In the genomic region with DNA sequence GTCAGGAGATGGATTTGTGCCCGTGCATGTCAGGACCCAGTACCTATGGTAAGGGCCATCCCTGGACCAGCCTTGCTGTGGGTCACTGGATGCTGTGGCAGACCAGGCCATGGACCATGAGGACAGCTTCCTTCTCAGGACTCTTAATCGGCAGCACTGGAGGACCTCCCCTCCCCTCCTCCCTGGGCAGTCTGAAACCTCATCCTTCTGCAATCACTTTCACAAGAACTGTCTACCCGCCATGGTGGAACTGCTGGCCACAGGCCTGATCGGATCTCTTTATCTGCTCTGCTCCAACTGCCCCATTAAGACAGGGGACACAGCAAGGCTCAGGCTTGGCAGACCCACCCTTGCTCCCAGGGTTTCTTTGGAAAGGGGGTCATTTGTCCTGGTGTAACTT, we compare ENCODE assay signal across 37 mouse cellular contexts. TPM values are rescaled to one million over a fixed set of nuclear protein-coding genes. Genes with fewer than 3 reads are reported as not detected.
"Had no signal": no experiment of that assay in that cellular context is flagged by ENCODE, and none has a peak within 500 bp of the region (broad histone marks: within the 10 kb centered on the region; RNA-seq: fewer than 3 reads in every experiment).

No protein-coding gene starts in this region.

- H3K36me3 ChIP-seq: heart, embryonic 13.5 days; heart, embryonic 15.5 days; hindbrain, embryonic 13.5 days; hindbrain, embryonic 15.5 days; limb, embryonic 10.5 days; limb, embryonic 12.5 days; liver, embryonic 13.5 days had no signal

- H3K4me2 ChIP-seq: heart, embryonic 11.5 days; heart, embryonic 13.5 days; heart, embryonic 15.5 days; hindbrain, embryonic 13.5 days; hindbrain, embryonic 15.5 days; limb, embryonic 12.5 days; liver, embryonic 11.5 days; liver, embryonic 13.5 days had no signal

- H3K4me3 ChIP-seq: heart, embryonic 13.5 days; heart, embryonic 15.5 days; hindbrain, embryonic 13.5 days; hindbrain, embryonic 15.5 days; layer of hippocampus, adult 2 months; left cerebral cortex, adult 2 months; limb, embryonic 10.5 days; limb, embryonic 12.5 days; liver, embryonic 13.5 days had no signal

- H3K4me1 ChIP-seq: heart, embryonic 13.5 days; heart, embryonic 15.5 days; hindbrain, embryonic 13.5 days; hindbrain, embryonic 15.5 days; limb, embryonic 10.5 days; liver, embryonic 13.5 days had no signal

- H3K27me3 ChIP-seq: hindbrain, embryonic 15.5 days; limb, embryonic 12.5 days had no signal

- H3K9ac ChIP-seq: heart, embryonic 13.5 days; heart, embryonic 15.5 days; hindbrain, embryonic 13.5 days; hindbrain, embryonic 15.5 days; limb, embryonic 12.5 days; liver, embryonic 13.5 days had no signal

- ATAC-seq: hindbrain, postnatal 0 days; intestine, embryonic 16.5 days had no signal

- H3K27ac ChIP-seq: heart, embryonic 13.5 days; heart, embryonic 15.5 days; hindbrain, embryonic 13.5 days; hindbrain, embryonic 15.5 days; hindbrain, postnatal 0 days; layer of hippocampus, adult 2 months; left cerebral cortex, adult 2 months; limb, embryonic 10.5 days; limb, embryonic 12.5 days; liver, embryonic 13.5 days had no signal

- H3K9me3 ChIP-seq: heart, embryonic 13.5 days; heart, embryonic 15.5 days; hindbrain, embryonic 13.5 days; hindbrain, embryonic 15.5 days; limb, embryonic 10.5 days; limb, embryonic 12.5 days; liver, embryonic 13.5 days had no signal

- DNase-seq: gastrocnemius, postnatal 14 days; gastrocnemius, postnatal 36 days; heart, adult 18-20 months; heart, postnatal 14 days; heart, postnatal 36 days; kidney, adult 11 months; kidney, adult 8-10 months; kidney, postnatal 10 days; kidney, postnatal 4 days; liver; liver, embryonic 13.5 days had no signal

RNA-seq across cellular contexts. Expression of gene Epx, which starts 6.4 kb away (rescaled TPM):
- total RNA-seq: gastrocnemius, adult 18-20 months; gastrocnemius, adult 8-10 months; gastrocnemius, postnatal 14 days; gastrocnemius, postnatal 36 days; heart, adult 18-20 months; heart, postnatal 14 days; heart, postnatal 36 days; layer of hippocampus, adult 2 months had no signal
- polyA plus RNA-seq: heart, embryonic 11.5 days; hindbrain, embryonic 11.5 days; hindbrain, embryonic 13.5 days; limb, embryonic 10.5 days had no signal

RNA-seq across cellular contexts. Expression of gene Olfr462, which starts 10.4 kb away (rescaled TPM):
- total RNA-seq: gastrocnemius, adult 18-20 months; gastrocnemius, adult 8-10 months; gastrocnemius, postnatal 14 days; gastrocnemius, postnatal 36 days; heart, adult 18-20 months; heart, postnatal 14 days; heart, postnatal 36 days; hematopoietic stem cell, adult 5-6 weeks; hindbrain, postnatal 0 days; layer of hippocampus, adult 2 months; layer of hippocampus, postnatal 10 days; layer of hippocampus, postnatal 25 days; left cerebral cortex, adult 2 months; left cerebral cortex, postnatal 14 days; left cerebral cortex, postnatal 36 days had no signal
- polyA plus RNA-seq: gonadal fat pad, adult 2 months; heart, embryonic 11.5 days; heart, embryonic 13.5 days; heart, embryonic 15.5 days; heart, postnatal 0 days; hindbrain, embryonic 11.5 days; hindbrain, embryonic 13.5 days; hindbrain, embryonic 15.5 days; hindbrain, postnatal 0 days; intestine, embryonic 14.5 days; intestine, embryonic 16.5 days; kidney, embryonic 14.5 days; kidney, embryonic 16.5 days; limb, embryonic 10.5 days; limb, embryonic 12.5 days; limb, embryonic 14.5 days; liver, embryonic 11.5 days; liver, embryonic 13.5 days had no signal

RNA-seq across cellular contexts. Expression of gene Olfr463, which starts 15.5 kb away (rescaled TPM):
- total RNA-seq: gastrocnemius, adult 18-20 months; gastrocnemius, adult 8-10 months; gastrocnemius, postnatal 14 days; gastrocnemius, postnatal 36 days; heart, adult 18-20 months; heart, postnatal 14 days; heart, postnatal 36 days; hematopoietic stem cell, adult 5-6 weeks; hindbrain, postnatal 0 days; layer of hippocampus, adult 2 months; layer of hippocampus, postnatal 10 days; layer of hippocampus, postnatal 25 days; left cerebral cortex, adult 2 months; left cerebral cortex, postnatal 14 days; left cerebral cortex, postnatal 36 days had no signal
- polyA plus RNA-seq: gonadal fat pad, adult 2 months; heart, embryonic 11.5 days; heart, embryonic 13.5 days; heart, embryonic 15.5 days; heart, postnatal 0 days; hindbrain, embryonic 11.5 days; hindbrain, embryonic 13.5 days; hindbrain, embryonic 15.5 days; hindbrain, postnatal 0 days; intestine, embryonic 14.5 days; intestine, embryonic 16.5 days; kidney, embryonic 14.5 days; kidney, embryonic 16.5 days; limb, embryonic 10.5 days; limb, embryonic 12.5 days; limb, embryonic 14.5 days; liver, embryonic 11.5 days; liver, embryonic 13.5 days had no signal

RNA-seq across cellular contexts. Expression of gene Olfr464, which starts 39.1 kb away (rescaled TPM):
- total RNA-seq: gastrocnemius, adult 18-20 months; gastrocnemius, adult 8-10 months; gastrocnemius, postnatal 14 days; gastrocnemius, postnatal 36 days; heart, adult 18-20 months; heart, postnatal 14 days; heart, postnatal 36 days; hematopoietic stem cell, adult 5-6 weeks; layer of hippocampus, adult 2 months; layer of hippocampus, postnatal 10 days; layer of hippocampus, postnatal 25 days had no signal
- polyA plus RNA-seq: gonadal fat pad, adult 2 months; heart, embryonic 11.5 days; heart, embryonic 13.5 days; heart, embryonic 15.5 days; heart, postnatal 0 days; hindbrain, embryonic 11.5 days; intestine, embryonic 14.5 days; intestine, embryonic 16.5 days; kidney, embryonic 14.5 days; kidney, embryonic 16.5 days; limb, embryonic 10.5 days; limb, embryonic 12.5 days; limb, embryonic 14.5 days; liver, embryonic 11.5 days; liver, embryonic 13.5 days had no signal
